Mouse (Mus musculus) forebrain, postnatal 0 days (tissue): ENCODE data around the gene Ubqln4. TPM values are rescaled to one million over a fixed set of nuclear protein-coding genes. Genes with fewer than 3 reads are reported as not detected.

ENCODE experiments used
- ATAC-seq: fragments of 200-750 bp; cut with Nextera tagmentation; 2 replicates; pipeline ENCODE4 v1.8.0; 2017; ENCODE audit warnings: mild to moderate bottlenecking, moderate library complexity
- DNase-seq: peaks from one replicate; pipeline ENCODE4 v3.0.0-alpha.2; 2015
- H3K27ac ChIP-seq: fragments of 300-500 bp; sonication (generic); 2 replicates; pipeline ENCODE4 v1.5.1; 2014; ENCODE audit warnings: low read depth, mild to moderate bottlenecking, antibody characterized with exemption, low read length, moderate library complexity, mixed read lengths
- H3K27me3 ChIP-seq: fragments of 300-500 bp; sonication (generic); 2 replicates; pipeline ENCODE4 v1.6.1; 2014; ENCODE audit warnings: mild to moderate bottlenecking, low read length, mixed read lengths; ENCODE audit not compliant: insufficient read depth
- H3K36me3 ChIP-seq: fragments of 300-500 bp; sonication (generic); 2 replicates; pipeline ENCODE4 v1.6.1; 2014; ENCODE audit warnings: mild to moderate bottlenecking, moderate library complexity; ENCODE audit not compliant: insufficient read depth
- H3K4me1 ChIP-seq: fragments of 300-500 bp; sonication (generic); 2 replicates; pipeline ENCODE4 v1.6.1; 2014; ENCODE audit warnings: antibody characterized with exemption; ENCODE audit not compliant: insufficient read depth
- H3K4me2 ChIP-seq: fragments of 300-500 bp; sonication (generic); 2 replicates; pipeline ENCODE4 v1.6.1; 2014; ENCODE audit warnings: low read depth, mild to moderate bottlenecking, moderate library complexity
- H3K4me3 ChIP-seq: fragments of 300-500 bp; sonication (generic); 2 replicates; pipeline ENCODE4 v1.5.1; 2014; ENCODE audit warnings: low read depth, low read length, mixed read lengths
- H3K9ac ChIP-seq: fragments of 300-500 bp; sonication (generic); 2 replicates; pipeline ENCODE4 v1.6.1; 2014; ENCODE audit warnings: mild to moderate bottlenecking
- H3K9me3 ChIP-seq: fragments of 300-500 bp; sonication (generic); 2 replicates; pipeline ENCODE4 v1.6.1; 2016; ENCODE audit warnings: low read length
- CTCF ChIP-seq: sonication (generic); IDR thresholded peaks from 2 replicates; pipeline ENCODE4 v1.5.1; 2016; ENCODE audit warnings: antibody characterized with exemption, control low read depth, low read depth
- WGBS: fragments of 180-500 bp; shearing (Covaris S2); extraction: QIAGEN DNeasy Blood & Tissue Kit; methylation state at CpG from one replicate; pipeline ENCODE4 v1.1.7; 2014; 5-methylcytosine and 5-hydroxymethylcytosine counted together
- polyA plus RNA-seq: library from polyadenylated mRNA; unstranded; fragments of >200 nt; fragmentation: Nextera tagmentation; extraction: Ambion mirVana; gene quantifications from 2 replicates; pipeline ENCODE4 v1.2.1, GENCODE M21; 2015
- total RNA-seq: library from RNA; depleted of rRNA; stranded (reverse); fragments of >200 nt; gene quantifications from 2 replicates; pipeline ENCODE4 v1.2.3, GENCODE M21; 2014

The Ubqln4 gene
- total and polyA plus RNA-seq, 2 experiments from 2014 or later = 30.8 to 116 TPM

- Histone ChIP-seq H3K4me1 (peaks cover 42% of the 10 kb centered on the region), H3K27ac (peak overlapping the region; percentile 99), H3K36me3 (peaks cover 9% of the 10 kb centered on the region), H3K27me3 (no peaks in the 10 kb centered on the region), H3K4me3 (peak overlapping the region; percentile 60), H3K4me2 (peak overlapping the region; percentile 78), H3K9me3 (no peaks in the 10 kb centered on the region), H3K9ac (peak overlapping the region; percentile 100)
- TF ChIP-seq CTCF = no peak
- 1% methylated on average over 58 of the region's 63 CpGs for WGBS
- ATAC-seq (peak; percentile 88), DNase-seq (peak; percentile 94)
These were observed 21.9 kb upstream of the Ubqln4 start for GRCm38 (mm10) chr3:88531348-88532298.

- WGBS = 5% methylated on average over 26 of the region's 31 CpGs
- no peaks in the 10 kb centered on the region for H3K9me3 ChIP-seq
- ATAC-seq = no peak
These were observed 21.3 kb upstream of the Ubqln4 start, which contains the start of gene Mex3a for GRCm38 (mm10) chr3:88532299-88532674. Gene Mex3a (plus strand): TSS chr3:88532395.

GRCm38 (mm10) chr3:88532689-88533511 is 20.7 kb upstream of the Ubqln4 start:
- Histone ChIP-seq H3K36me3 (peaks cover 22% of the 10 kb centered on the region), H3K27me3 (no peaks in the 10 kb centered on the region), H3K27ac (peak overlapping the region; percentile 99), H3K9me3 (no peaks in the 10 kb centered on the region), H3K4me3 (peak overlapping the region; percentile 60), H3K4me1 (peaks cover 43% of the 10 kb centered on the region), H3K4me2 (peak overlapping the region; percentile 78), H3K9ac (peak overlapping the region; percentile 100)
- under 1% methylated on average over 40 of the region's 40 CpGs for WGBS
- no peak for TF ChIP-seq CTCF
- DNase-seq (peak; percentile 77), ATAC-seq (peak; percentile 34)

More at GRCm38 (mm10) chr3:88532299-88532674, 21.3 kb upstream of the Ubqln4 start, which contains the start of gene Mex3a:
- Histone ChIP-seq H3K9ac (peak within 1 kb of the TSS; percentile 100), H3K36me3 (peaks cover 16% of the 10 kb centered on the region), H3K4me2 (peak within 1 kb of the TSS; percentile 78), H3K27ac (peak within 1 kb of the TSS; percentile 99), H3K4me3 (peak within 1 kb of the TSS; percentile 60), H3K27me3 (no peaks in the 10 kb centered on the region), H3K4me1 (peaks cover 49% of the 10 kb centered on the region)
- DNase-seq = no peak
- TF ChIP-seq CTCF = no peak

- Histone ChIP-seq H3K4me2 (peak overlapping the region; percentile 78), H3K4me1 (peaks cover 39% of the 10 kb centered on the region), H3K4me3 (peak overlapping the region; percentile 60), H3K9ac (peak overlapping the region; percentile 100), H3K27me3 (no peaks in the 10 kb centered on the region), H3K36me3 (peaks cover 30% of the 10 kb centered on the region), H3K9me3 (no peaks in the 10 kb centered on the region), H3K27ac (peak overlapping the region; percentile 99)
- DNase-seq = no peak
- WGBS = 6% methylated on average over 5 of the region's 5 CpGs
- no peak for TF ChIP-seq CTCF
- no peak for ATAC-seq
These were observed 19.9 kb upstream of the Ubqln4 start for GRCm38 (mm10) chr3:88533706-88534105.

- no peaks in the 10 kb centered on the region for H3K9me3 ChIP-seq
- peak overlapping the region; percentile 60 for H3K4me3 ChIP-seq
- ATAC-seq = no peak
- H3K36me3 ChIP-seq = peaks cover 37% of the 10 kb centered on the region
- DNase-seq = no peak
- peak overlapping the region; percentile 58 for H3K27ac ChIP-seq
- H3K4me2 ChIP-seq = peak overlapping the region; percentile 78
- peaks cover 29% of the 10 kb centered on the region for H3K4me1 ChIP-seq
- H3K9ac ChIP-seq = peak overlapping the region; percentile 56
- H3K27me3 ChIP-seq = no peaks in the 10 kb centered on the region
- TF ChIP-seq CTCF = no peak
- 7% methylated on average over 3 of the region's 3 CpGs for WGBS
These were observed 18.6 kb upstream of the Ubqln4 start for GRCm38 (mm10) chr3:88535005-88535404.

- Histone ChIP-seq H3K4me2 (peak overlapping the region; percentile 78), H3K27me3 (no peaks in the 10 kb centered on the region), H3K4me1 (peaks cover 23% of the 10 kb centered on the region), H3K4me3 (peak overlapping the region; percentile 60), H3K9me3 (no peaks in the 10 kb centered on the region), H3K36me3 (peaks cover 41% of the 10 kb centered on the region), H3K27ac (peak overlapping the region; percentile 58), H3K9ac (peak overlapping the region; percentile 56)
- WGBS = 15% methylated on average over 4 of the region's 4 CpGs
- no peak for TF ChIP-seq CTCF
- DNase-seq (no peak), ATAC-seq (no peak)
These were observed 18.0 kb upstream of the Ubqln4 start for GRCm38 (mm10) chr3:88535527-88535926.
